Mouse (Mus musculus) liver, postnatal 0 days (tissue): Measurements from ENCODE around the gene Il12rb1. TPM values are rescaled to one million over a fixed set of nuclear protein-coding genes. Genes with fewer than 3 reads are reported as not detected.

Experiments used
- ATAC-seq: fragments of 200-750 bp; cut with Nextera tagmentation; 2 replicates; pipeline ENCODE4 v1.8.0; 2017; ENCODE audit warnings: mild to moderate bottlenecking, moderate library complexity
- DNase-seq: peaks from one replicate; pipeline ENCODE4 v3.0.0-alpha.2; 2016
- H3K27ac ChIP-seq: fragments of 300-500 bp; sonication (generic); 2 replicates; pipeline ENCODE4 v1.5.1; 2014; ENCODE audit warnings: antibody characterized with exemption, moderate library complexity, mild to moderate bottlenecking, low read depth
- H3K27me3 ChIP-seq: fragments of 300-500 bp; sonication (generic); 2 replicates; pipeline ENCODE4 v1.6.1; 2014; ENCODE audit warnings: low read length, control low read depth, mixed read lengths; ENCODE audit not compliant: insufficient read depth
- H3K36me3 ChIP-seq: fragments of 300-500 bp; sonication (generic); replicated peaks from 2 replicates; pipeline ENCODE4 v1.6.1; 2014; ENCODE audit warnings: mild to moderate bottlenecking, control low read depth, low read length, moderate library complexity, mixed read lengths; ENCODE audit not compliant: insufficient read depth
- H3K4me1 ChIP-seq: fragments of 300-500 bp; sonication (generic); 2 replicates; pipeline ENCODE4 v1.6.1; 2014; ENCODE audit warnings: antibody characterized with exemption, mild to moderate bottlenecking, control low read depth; ENCODE audit not compliant: insufficient read depth
- H3K4me2 ChIP-seq: fragments of 300-500 bp; sonication (generic); 2 replicates; pipeline ENCODE4 v1.6.1; 2014; ENCODE audit warnings: low read depth, mild to moderate bottlenecking, low read length, moderate library complexity, mixed read lengths
- H3K4me3 ChIP-seq: fragments of 300-500 bp; sonication (generic); 2 replicates; pipeline ENCODE4 v1.5.1; 2014; ENCODE audit warnings: low read depth, low read length
- H3K9ac ChIP-seq: fragments of 300-500 bp; sonication (generic); replicated peaks from 2 replicates; pipeline ENCODE4 v1.6.1; 2014; ENCODE audit warnings: mild to moderate bottlenecking, moderate library complexity
- H3K9me3 ChIP-seq: fragments of 300-500 bp; sonication (generic); 2 replicates; pipeline ENCODE4 v1.6.1; 2016; ENCODE audit warnings: mild to moderate bottlenecking, control low read depth, low read length, mixed read lengths
- CTCF ChIP-seq: sonication (generic); IDR thresholded peaks from 2 replicates; pipeline ENCODE4 v1.5.1; 2016; ENCODE audit warnings: antibody characterized with exemption, low read depth
- EP300 ChIP-seq: IDR thresholded peaks from 2 replicates; pipeline ENCODE4 v1.6.1; 2016; ENCODE audit warnings: antibody characterized with exemption, low read depth, mild to moderate bottlenecking
- whole genome bisulfite sequencing: fragments of 180-500 bp; shearing (Covaris S2); extraction: QIAGEN DNeasy Blood & Tissue Kit; methylation state at CpG from one replicate; pipeline ENCODE4 v1.1.7; 2014; ENCODE audit not compliant: insufficient replicate concordance; 5-methylcytosine and 5-hydroxymethylcytosine counted together
- polyA plus RNA-seq: library from polyadenylated mRNA; unstranded; fragments of >200 nt; fragmentation: Nextera tagmentation; extraction: Ambion mirVana; gene quantifications from 2 replicates; pipeline ENCODE4 v1.2.1, GENCODE M21; 2015

Gene Il12rb1
- polyA plus RNA-seq, 1 experiment from 2014 or later = 0.25 TPM

DNA sequence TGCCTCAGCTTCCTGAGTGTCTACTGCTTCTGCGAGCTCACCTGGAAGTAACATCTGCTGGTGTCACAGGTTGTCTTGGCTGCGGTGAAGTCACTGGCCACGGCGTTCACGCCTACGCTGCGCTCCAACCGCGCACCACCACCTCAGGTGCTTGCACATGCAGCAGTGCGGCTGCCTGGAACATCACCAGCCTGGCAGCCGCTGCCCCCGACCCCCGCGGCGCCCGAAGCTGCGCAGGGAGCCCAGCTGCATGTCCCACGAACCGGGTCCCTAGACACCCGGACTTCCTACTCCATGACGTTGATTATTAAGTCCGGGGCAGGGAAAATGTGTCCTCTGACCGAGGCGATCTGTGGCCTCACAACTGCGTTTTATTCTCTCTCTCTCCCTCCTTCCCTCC lies 34.2 kb downstream of the Il12rb1 start:
- ATAC-seq = no peak
- Histone ChIP-seq H3K9ac (peak overlapping the region; percentile 58), H3K4me3 (peak overlapping the region; percentile 40), H3K9me3 (no peaks in the 10 kb centered on the region), H3K36me3 (no peaks in the 10 kb centered on the region), H3K4me2 (peak overlapping the region; percentile 58), H3K27me3 (peaks cover 5% of the 10 kb centered on the region; the same call in 1 of the 2 replicates), H3K27ac (peak overlapping the region; percentile 94), H3K4me1 (peaks cover 36% of the 10 kb centered on the region)
- no peak for DNase-seq
- 76% methylated on average over 25 of the region's 25 CpGs for WGBS
- TF ChIP-seq CTCF = no peak
- TF ChIP-seq EP300 = no peak

DNA sequence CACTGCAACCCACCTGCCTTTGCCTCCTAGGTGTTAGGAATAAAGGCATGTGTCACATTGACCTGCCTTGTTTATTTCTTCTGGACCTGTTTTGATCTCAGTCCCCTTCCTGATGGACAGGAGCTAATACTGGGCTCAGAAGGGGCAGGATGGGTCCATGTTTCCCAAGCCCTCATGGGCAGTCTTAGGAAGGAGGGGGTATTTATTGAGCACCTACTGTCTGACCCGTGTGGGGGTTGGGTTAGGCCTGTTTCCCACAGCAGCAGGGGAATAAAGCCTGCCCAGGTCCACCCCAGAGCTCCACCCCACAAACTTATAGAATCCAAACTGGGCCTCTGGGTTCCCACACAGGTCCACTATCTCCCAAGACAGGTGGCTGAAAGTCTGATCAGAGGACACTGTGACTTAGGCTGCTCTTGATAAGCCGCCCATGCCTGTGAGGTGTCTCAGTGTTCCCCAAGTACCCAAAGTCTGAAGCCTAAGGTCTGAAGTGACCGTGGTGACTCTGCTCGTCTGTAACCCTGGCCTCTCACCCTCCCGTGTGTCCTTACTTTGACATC lies 35.0 kb downstream of the Il12rb1 start:
- Histone ChIP-seq H3K4me3 (peak overlapping the region; percentile 9; the same call in 1 of the 2 replicates), H3K9me3 (no peaks in the 10 kb centered on the region), H3K9ac (peak overlapping the region; percentile 58), H3K4me1 (peaks cover 32% of the 10 kb centered on the region), H3K27ac (peak overlapping the region; percentile 94), H3K4me2 (peak overlapping the region; percentile 58), H3K27me3 (peaks cover 6% of the 10 kb centered on the region; the same call in 1 of the 2 replicates), H3K36me3 (no peaks in the 10 kb centered on the region)
- no peak for TF ChIP-seq CTCF
- peak; percentile 94 for TF ChIP-seq EP300
- WGBS = 54% methylated on average over 5 of the region's 5 CpGs
- DNase-seq (peak; percentile 60), ATAC-seq (peak; percentile 7)

DNA sequence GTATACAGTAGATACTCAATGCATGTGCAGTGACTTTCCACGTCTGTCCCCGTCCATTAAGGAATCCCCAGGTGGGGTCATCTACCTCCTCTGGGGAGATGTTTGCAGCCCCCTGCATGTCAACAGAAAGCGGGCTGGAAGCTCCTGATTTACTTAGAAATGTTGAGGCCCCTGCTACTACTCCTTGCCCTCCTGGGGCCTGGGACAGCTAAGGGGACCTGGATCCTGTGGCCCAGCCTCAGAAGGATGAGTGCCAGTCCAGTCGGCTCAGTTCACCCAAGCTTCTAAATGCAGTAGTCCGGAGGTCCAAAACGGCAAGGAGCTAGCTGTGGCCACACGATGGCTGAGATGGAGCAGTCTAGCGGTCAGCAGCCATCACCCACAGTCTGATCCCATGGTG lies 35.7 kb downstream of the Il12rb1 start:
- peak overlapping the region; percentile 58; the same call in 1 of the 2 replicates for H3K4me2 ChIP-seq
- no peak overlapping the region for H3K4me3 ChIP-seq
- 75% methylated on average over 8 of the region's 8 CpGs for WGBS
- H3K27me3 ChIP-seq = peaks cover 8% of the 10 kb centered on the region; the same call in 1 of the 2 replicates
- no peaks in the 10 kb centered on the region for H3K36me3 ChIP-seq
- no peak for TF ChIP-seq EP300
- TF ChIP-seq CTCF = no peak
- no peaks in the 10 kb centered on the region for H3K9me3 ChIP-seq
- DNase-seq = no peak
- ATAC-seq = no peak
- H3K4me1 ChIP-seq = peaks cover 27% of the 10 kb centered on the region
- peak overlapping the region; percentile 94 for H3K27ac ChIP-seq
- peak overlapping the region; percentile 39 for H3K9ac ChIP-seq

DNA sequence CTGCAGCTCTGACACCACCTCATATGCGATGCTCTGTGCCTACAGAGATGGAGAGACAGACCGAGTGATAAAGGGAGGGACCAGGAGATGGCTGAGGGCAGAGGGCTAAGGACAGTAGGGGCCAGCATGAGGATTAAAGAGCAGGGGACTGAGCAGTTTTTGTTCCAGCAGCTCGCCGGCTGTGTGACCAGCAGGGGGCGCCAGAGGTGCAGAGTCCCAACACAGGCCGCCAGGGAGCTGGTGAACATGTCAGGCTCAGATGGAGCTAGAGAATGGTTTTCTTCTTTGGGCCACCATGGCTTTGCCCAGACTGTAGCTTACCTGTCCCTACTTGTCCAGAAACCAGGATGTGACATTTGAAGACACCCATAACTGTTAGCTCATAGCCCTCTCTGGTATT lies 36.3 kb downstream of the Il12rb1 start:
- Histone ChIP-seq H3K27me3 (peaks cover 8% of the 10 kb centered on the region; the same call in 1 of the 2 replicates), H3K27ac (peak overlapping the region; percentile 94), H3K9ac (peak overlapping the region; percentile 31), H3K4me3 (no peak overlapping the region), H3K9me3 (no peaks in the 10 kb centered on the region), H3K36me3 (no peaks in the 10 kb centered on the region), H3K4me2 (peak overlapping the region; percentile 38; the same call in 1 of the 2 replicates), H3K4me1 (peaks cover 27% of the 10 kb centered on the region)
- peak; percentile 96 for DNase-seq
- no peak for ATAC-seq
- TF ChIP-seq CTCF (peak; percentile 99), EP300 (no peak)
- 1% methylated on average over 6 of the region's 6 CpGs for WGBS

DNA sequence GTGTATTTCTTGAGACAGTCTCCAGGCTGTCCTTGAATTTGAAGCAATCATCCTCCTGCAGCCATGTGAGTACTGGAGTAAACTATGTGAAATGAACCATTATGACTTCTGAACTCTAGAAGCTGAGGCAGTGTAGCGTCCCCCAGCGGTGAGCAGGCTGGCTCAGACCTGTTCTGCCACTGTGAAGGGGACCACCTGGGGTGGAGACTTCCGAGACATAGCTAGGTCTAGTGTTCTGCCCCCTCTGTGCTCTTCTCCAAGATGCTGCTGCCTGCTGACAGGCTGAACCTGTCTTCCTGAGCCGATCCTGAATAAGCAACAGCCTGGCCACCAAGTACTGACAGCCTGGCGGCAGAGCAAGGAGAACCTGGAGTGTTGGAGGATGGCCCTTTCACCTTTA lies 36.9 kb downstream of the Il12rb1 start:
- no peaks in the 10 kb centered on the region for H3K36me3 ChIP-seq
- H3K4me2 ChIP-seq = no peak overlapping the region
- TF ChIP-seq CTCF (0 out of 2 replicates have a peak, but pooled peaks have one; percentile 5), EP300 (no peak)
- 0 out of 2 replicates have a peak overlapping the region, but pooled peaks have one; percentile 6 for H3K9ac ChIP-seq
- no peaks in the 10 kb centered on the region for H3K9me3 ChIP-seq
- H3K27ac ChIP-seq = 0 out of 2 replicates have a peak overlapping the region, but pooled peaks have one; percentile 94
- peaks cover 8% of the 10 kb centered on the region; the same call in 1 of the 2 replicates for H3K27me3 ChIP-seq
- peaks cover 25% of the 10 kb centered on the region for H3K4me1 ChIP-seq
- 51% methylated on average over 5 of the region's 5 CpGs for WGBS
- H3K4me3 ChIP-seq = no peak overlapping the region
- ATAC-seq = no peak
- DNase-seq = no peak

DNA sequence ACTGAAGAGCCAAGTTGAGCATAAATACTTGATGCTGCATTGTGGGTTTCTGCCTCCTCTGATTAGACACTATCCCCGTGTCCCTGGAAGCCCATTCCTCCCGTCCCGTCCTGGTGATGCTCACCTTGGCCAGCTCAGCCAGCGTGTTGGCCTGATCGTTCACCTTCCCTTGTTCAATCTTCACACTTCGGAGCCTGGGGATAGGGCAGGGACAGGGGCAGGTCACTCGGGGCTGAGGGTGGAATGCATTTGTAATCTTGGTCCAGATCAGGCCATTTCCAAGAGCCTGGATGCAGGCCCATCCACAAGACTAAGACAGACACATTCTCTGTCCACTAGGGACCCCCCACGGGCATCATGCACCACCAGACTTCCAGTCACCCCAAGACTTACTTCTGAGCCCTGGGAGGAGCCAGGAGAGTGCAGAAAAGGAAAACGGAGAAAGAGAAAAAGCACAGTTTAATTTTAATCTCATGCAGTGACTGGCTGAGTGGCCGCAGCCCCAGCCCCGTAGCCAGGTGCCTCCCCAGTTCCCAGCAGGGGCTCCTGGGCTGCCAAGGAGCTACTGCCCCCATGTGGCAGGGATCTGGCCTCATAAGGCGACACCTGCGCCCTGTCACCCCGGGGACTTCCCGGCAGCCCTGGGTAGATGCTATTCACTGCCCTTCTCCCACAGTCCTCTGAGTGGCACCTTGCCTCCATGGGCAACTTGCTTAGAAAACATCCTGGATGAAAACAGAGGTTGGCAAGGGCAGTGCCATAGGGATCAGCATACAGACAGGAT lies 38.3 kb downstream of the Il12rb1 start:
- Histone ChIP-seq H3K9me3 (no peaks in the 10 kb centered on the region), H3K9ac (no peak overlapping the region), H3K27ac (no peak overlapping the region), H3K4me3 (no peak overlapping the region), H3K4me1 (peaks cover 16% of the 10 kb centered on the region; the same call in 1 of the 2 replicates), H3K36me3 (no peaks in the 10 kb centered on the region), H3K4me2 (no peak overlapping the region), H3K27me3 (peaks cover 8% of the 10 kb centered on the region; the same call in 1 of the 2 replicates)
- DNase-seq (no peak), ATAC-seq (no peak)
- WGBS = 46% methylated on average over 15 of the region's 15 CpGs
- TF ChIP-seq EP300 = no peak
- peak; percentile 60 for TF ChIP-seq CTCF
